Mouse (Mus musculus) intestine, embryonic 16.5 days (tissue): ENCODE results near the gene 1600012H06Rik. TPM values are rescaled to one million over a fixed set of nuclear protein-coding genes. Genes with fewer than 3 reads are reported as not detected.
"Not testable (repeated sequence)": the region's sequence is repeated elsewhere in the genome, so short reads cannot be mapped to it uniquely, and the experiment has no call there.

Experiments
- ATAC-seq: fragments of 200-750 bp; cut with Nextera tagmentation; 2 replicates; pipeline ENCODE4 v1.8.0; 2017; ENCODE audit warnings: moderate TSS enrichment, moderate library complexity
- H3K27ac ChIP-seq: fragments of 300-500 bp; sonication (generic); 2 replicates; pipeline ENCODE4 v1.5.1; 2014; ENCODE audit warnings: mild to moderate bottlenecking, low read length
- H3K27me3 ChIP-seq: fragments of 300-500 bp; sonication (generic); replicated peaks from 2 replicates; pipeline ENCODE4 v1.6.1; 2014; ENCODE audit warnings: low read length, control low read depth, mixed read lengths; ENCODE audit not compliant: control insufficient read depth, insufficient read depth
- H3K36me3 ChIP-seq: fragments of 300-500 bp; sonication (generic); 2 replicates; pipeline ENCODE4 v1.6.1; 2014; ENCODE audit warnings: low read length, control low read depth; ENCODE audit not compliant: control insufficient read depth, insufficient read depth
- H3K4me1 ChIP-seq: fragments of 300-500 bp; sonication (generic); 2 replicates; pipeline ENCODE4 v1.6.1; 2014; ENCODE audit warnings: low read length, control low read depth, mixed read lengths; ENCODE audit not compliant: control insufficient read depth, insufficient read depth
- H3K4me2 ChIP-seq: fragments of 300-500 bp; sonication (generic); 2 replicates; pipeline ENCODE4 v1.6.1; 2014; ENCODE audit warnings: low read depth, low read length, control low read depth
- H3K4me3 ChIP-seq: fragments of 300-500 bp; sonication (generic); 2 replicates; pipeline ENCODE4 v1.5.1; 2014; ENCODE audit warnings: mild to moderate bottlenecking, low read length
- H3K9ac ChIP-seq: fragments of 300-500 bp; sonication (generic); 2 replicates; pipeline ENCODE4 v1.6.1; 2014; ENCODE audit warnings: low read depth, low read length
- H3K9me3 ChIP-seq: fragments of 300-500 bp; sonication (generic); 2 replicates; pipeline ENCODE4 v1.6.1; 2016; ENCODE audit warnings: low read length, control low read depth; ENCODE audit not compliant: control insufficient read depth
- WGBS: fragments of 180-500 bp; shearing (Covaris S2); extraction: QIAGEN DNeasy Blood & Tissue Kit; methylation state at CpG from one replicate; pipeline ENCODE4 v1.1.7; 2014; 5-methylcytosine and 5-hydroxymethylcytosine counted together
- polyA plus RNA-seq: library from polyadenylated mRNA; unstranded; fragments of >200 nt; fragmentation: Nextera tagmentation; extraction: Ambion mirVana; gene quantifications from 2 replicates; pipeline ENCODE4 v1.2.1, GENCODE M21; 2015

Gene 1600012H06Rik
- polyA plus RNA-seq, 1 experiment from 2014 or later, result 37.6 TPM

DNA sequence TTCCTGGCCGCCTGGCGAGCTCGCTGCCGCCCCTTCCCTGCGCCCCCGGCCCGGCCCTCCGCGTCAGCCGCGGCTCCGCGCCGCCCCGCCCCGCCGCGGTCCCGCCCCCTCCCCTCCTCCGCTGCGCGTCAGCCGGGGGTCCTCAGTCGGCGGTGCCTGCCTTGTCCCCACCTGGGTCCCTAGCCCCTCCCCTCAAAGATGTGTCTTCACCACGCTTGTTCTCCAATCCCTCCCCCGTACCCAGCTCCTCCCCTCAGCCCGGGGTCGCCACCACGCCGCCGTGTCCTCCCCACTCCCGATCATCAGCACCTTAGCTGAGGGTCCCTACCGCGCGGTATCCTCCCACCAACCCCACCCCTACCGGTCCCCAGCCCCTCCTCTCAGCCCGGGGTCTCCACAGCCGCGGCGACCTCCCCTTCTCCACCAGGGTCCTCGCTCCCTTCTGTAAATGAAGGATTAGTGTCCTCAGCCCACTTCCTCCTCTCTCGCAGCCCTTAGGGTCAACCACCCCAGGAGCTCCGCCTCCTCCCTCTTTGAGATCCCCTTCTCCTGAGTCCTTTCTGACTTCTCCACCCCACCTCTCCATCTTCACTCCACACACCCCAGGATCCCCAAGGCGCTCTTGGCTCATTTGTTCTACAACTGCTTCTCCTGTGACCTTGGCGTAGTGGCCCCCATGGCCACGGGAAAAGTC, 50.3 kb downstream of the 1600012H06Rik start:
- not testable (repeated sequence) for H3K4me2 ChIP-seq, H3K9me3 ChIP-seq, H3K4me3 ChIP-seq, H3K4me1 ChIP-seq, H3K36me3 ChIP-seq, H3K9ac ChIP-seq, H3K27ac ChIP-seq, H3K27me3 ChIP-seq
- no CpG with 5 or more reads among the region's 47 CpGs for WGBS
- peak; percentile 78 for ATAC-seq

GRCm38 (mm10) chr17:14994140-14994539, 51.2 kb downstream of the 1600012H06Rik start:
- no CpG with 5 or more reads among the region's 5 CpGs for WGBS
- not testable (repeated sequence) for ATAC-seq, H3K4me3 ChIP-seq, H3K4me1 ChIP-seq, H3K9ac ChIP-seq, H3K4me2 ChIP-seq, H3K27ac ChIP-seq, H3K36me3 ChIP-seq, H3K27me3 ChIP-seq, H3K9me3 ChIP-seq

DNA sequence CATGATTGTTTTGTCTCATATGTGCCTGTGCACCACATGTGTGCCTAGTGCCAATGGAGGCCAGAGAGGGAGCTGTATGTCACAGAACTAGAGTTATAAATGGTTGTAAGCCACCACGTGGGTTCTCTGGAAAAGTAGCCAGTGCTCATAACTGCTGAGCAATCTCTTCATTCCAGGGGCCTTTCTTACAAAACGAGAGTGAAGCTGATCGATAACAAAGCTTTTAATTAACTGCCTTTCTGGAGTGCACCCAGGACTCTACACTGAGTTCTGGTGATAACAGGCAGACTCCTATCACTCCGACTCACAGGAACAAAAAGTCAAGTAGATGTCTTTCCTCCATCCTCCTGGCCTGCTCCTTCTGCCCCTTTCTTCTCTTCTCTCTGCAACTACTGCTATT, 57.1 kb downstream of the 1600012H06Rik start:
- not testable (repeated sequence) for H3K36me3 ChIP-seq, H3K9me3 ChIP-seq, H3K4me2 ChIP-seq, H3K4me1 ChIP-seq, H3K27me3 ChIP-seq, H3K9ac ChIP-seq, ATAC-seq, H3K27ac ChIP-seq, H3K4me3 ChIP-seq
- WGBS, result no CpG with 5 or more reads among the region's 4 CpGs

DNA sequence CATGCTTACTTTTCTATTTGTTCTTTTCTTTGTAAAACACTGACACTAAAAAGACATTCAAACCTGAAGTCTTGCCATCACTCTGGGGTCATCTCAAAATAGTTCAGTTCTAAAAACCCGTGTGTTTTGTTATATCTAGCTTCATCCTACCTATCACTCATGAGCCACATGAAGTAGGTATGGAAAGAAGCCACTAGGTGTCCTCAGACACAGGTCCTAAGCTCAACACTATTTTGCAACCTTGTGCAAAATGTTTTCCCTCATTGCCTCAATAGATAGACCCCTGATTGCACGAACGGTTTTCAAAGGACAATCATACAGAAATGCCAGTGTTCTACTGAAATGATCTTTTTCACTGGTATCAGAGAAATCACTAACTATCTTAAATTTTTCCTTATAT, 66.1 kb downstream of the 1600012H06Rik start:
- not testable (repeated sequence) for H3K27me3 ChIP-seq, H3K4me3 ChIP-seq, H3K9me3 ChIP-seq, H3K36me3 ChIP-seq, H3K4me2 ChIP-seq, H3K27ac ChIP-seq, H3K4me1 ChIP-seq, H3K9ac ChIP-seq
- ATAC-seq, result 0 out of 2 replicates have a peak, but pooled peaks have one; percentile 43
- no CpG with 5 or more reads among the region's 3 CpGs for WGBS

Other genes starting within 250 kb of the 1600012H06Rik start
- gene Thbs2, start 248.9 kb upstream of the 1600012H06Rik start, polyA plus RNA-seq, result 49.6 and 55.1 TPM in 2 replicates
- gene Wdr27, start within 50 bp of the 1600012H06Rik start, polyA plus RNA-seq, result 3.9 and 5.0 TPM in 2 replicates
- gene Phf10, start 18.1 kb downstream of the 1600012H06Rik start, polyA plus RNA-seq, result 27.5 and 33.4 TPM in 2 replicates
- 8.2 TPM in 2 replicates for gene 9030025P20Rik, start 35.3 kb downstream of the 1600012H06Rik start, polyA plus RNA-seq
- gene Gm3417, start 35.6 kb downstream of the 1600012H06Rik start, polyA plus RNA-seq, result 1.2 and 1.7 TPM in 2 replicates
- 8.0 and 8.6 TPM in 2 replicates for gene Gm3435, start 67.0 kb downstream of the 1600012H06Rik start, polyA plus RNA-seq
- 50.0 and 58.1 TPM in 2 replicates for gene Ermard, start 98.0 kb downstream of the 1600012H06Rik start, polyA plus RNA-seq
- 1.4 TPM in 1 of 2 replicates, not detected in the other for gene Tcte3, start 98.3 kb downstream of the 1600012H06Rik start, polyA plus RNA-seq
- 3.3 and 4.1 TPM in 2 replicates for gene Gm3448, start 98.4 kb downstream of the 1600012H06Rik start, polyA plus RNA-seq